Mouse (Mus musculus) cerebellum, adult 9-11 months (tissue): ENCODE data around the gene Nudcd2.

Source experiments
- DNase-seq: peaks from one replicate; pipeline ENCODE4 v3.0.0; 2022

Gene Nudcd2

DNA sequence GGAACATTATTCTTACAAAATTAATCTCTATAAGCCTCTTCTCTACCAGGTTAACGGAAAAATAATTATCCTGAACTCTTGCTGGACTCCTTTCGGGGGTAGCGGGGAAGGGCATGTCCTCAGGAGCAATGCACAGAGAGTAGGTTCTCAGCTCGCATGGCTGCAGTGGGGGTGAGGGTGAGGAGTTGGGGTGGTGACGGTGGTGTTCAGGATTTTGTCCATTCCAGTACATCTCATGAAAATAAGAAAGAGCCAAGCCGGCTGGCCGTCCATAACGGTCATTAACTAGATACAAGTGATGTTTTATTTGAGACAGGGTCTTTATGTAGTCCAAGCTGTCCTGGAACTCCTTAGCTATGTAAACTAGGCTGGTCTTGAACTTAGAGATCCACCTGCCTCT lies 22.5 kb downstream of the Nudcd2 start:
- DNase-seq = no peak

DNA sequence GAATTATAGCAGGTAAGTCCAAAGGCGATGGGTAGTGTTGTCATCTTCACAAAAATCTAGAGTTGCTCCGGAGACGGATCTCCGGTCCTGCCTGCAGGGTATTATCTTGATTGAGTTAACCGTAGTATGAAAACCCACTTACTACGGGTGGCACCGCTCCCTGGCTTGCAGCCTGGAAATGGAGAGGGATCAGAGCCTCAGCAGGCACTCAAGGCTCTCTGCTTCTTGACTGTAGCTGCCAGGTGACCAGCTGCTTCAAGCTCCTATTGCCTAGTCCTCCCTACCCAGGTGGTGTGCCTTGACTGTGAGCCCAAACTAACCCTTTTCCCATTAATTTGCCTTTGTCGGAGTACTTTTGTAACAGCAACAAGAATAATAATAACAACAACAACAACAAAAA lies 26.4 kb downstream of the Nudcd2 start:
- DNase-seq = peak; percentile 62

GRCm38 (mm10) chr11:40763395-40763794 lies 29.9 kb downstream of the Nudcd2 start:
- DNase-seq = no peak

- DNase-seq = no peak
Observed at GRCm38 (mm10) chr11:40764690-40765089, 31.2 kb downstream of the Nudcd2 start.

- no peak for DNase-seq
Observed at GRCm38 (mm10) chr11:40775315-40776269, 42.1 kb downstream of the Nudcd2 start.

GRCm38 (mm10) chr11:40781857-40782256 lies 48.4 kb downstream of the Nudcd2 start:
- no peak for DNase-seq

- no peak for DNase-seq
Observed at GRCm38 (mm10) chr11:40783346-40783745, 49.9 kb downstream of the Nudcd2 start.

DNA sequence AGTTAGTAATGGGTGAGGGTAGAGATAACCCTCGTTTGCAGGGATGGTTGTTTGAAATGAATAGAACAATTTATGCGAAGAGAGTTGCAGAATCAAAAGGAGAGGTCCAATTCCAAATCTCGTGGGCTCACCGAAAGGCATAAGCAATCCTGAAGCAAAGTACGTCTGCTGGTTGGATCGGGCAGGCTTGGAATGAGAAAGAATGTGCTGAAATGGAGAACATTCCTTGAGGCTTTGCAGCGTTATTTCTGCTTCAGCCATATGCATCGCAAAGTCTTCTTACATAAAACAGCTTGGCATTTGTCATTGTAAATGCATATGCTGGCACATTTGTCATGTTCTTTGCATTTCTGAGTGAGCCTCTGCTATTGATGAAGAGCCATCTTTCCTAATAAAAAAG lies 50.9 kb downstream of the Nudcd2 start:
- DNase-seq = no peak

DNA sequence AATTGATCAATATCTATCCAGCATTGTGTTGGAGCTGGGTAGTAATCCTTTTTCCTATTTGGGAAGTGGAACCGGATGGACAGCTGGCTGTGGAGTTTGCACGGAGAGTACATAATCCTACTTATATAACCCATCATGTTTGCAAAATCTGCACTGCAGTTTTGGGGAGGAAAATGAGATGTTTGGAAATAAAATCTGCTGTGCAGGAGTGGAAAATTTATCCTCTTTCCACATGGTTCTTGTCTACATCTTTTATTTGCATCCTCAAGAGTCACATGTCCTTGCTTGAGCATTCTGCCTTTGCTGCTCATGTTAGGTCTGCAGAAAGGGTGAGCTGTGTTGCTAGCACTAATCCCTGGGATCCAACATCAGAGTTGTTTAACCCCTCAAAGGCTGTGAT lies 53.4 kb downstream of the Nudcd2 start:
- DNase-seq = no peak
